ENCODE assay signal across 17 mouse cellular contexts in genomic region chr4:153439868-153440267, GRCm38 (mm10). TPM values are rescaled to one million over a fixed set of nuclear protein-coding genes. Genes with fewer than 3 reads are reported as not detected.
A peak's percentile ranks its signal among the peaks of the same experiment; 100 is the strongest.
DNase-seq lines count a peak whose midpoint lies in the region; ATAC-seq and TF ChIP-seq lines count a peak whose summit lies in the region.
"Had no signal": no experiment of that assay in that cellular context is flagged by ENCODE, and none has a peak within 500 bp of the region (broad histone marks: within the 10 kb centered on the region; RNA-seq: fewer than 3 reads in every experiment).

No protein-coding gene starts in this region.

- H3K9ac ChIP-seq in forebrain, postnatal 0 days, result peak overlapping the region; percentile 31; the same call in 1 of the 2 replicates
- no peak overlapping the region for H3K9ac ChIP-seq in forebrain, embryonic 16.5 days (replicated peaks; ENCODE audit: low read depth, low read length)
- H3K9ac ChIP-seq in neural tube, embryonic 13.5 days, result no peak overlapping the region
- no peak overlapping the region for H3K9ac ChIP-seq in midbrain, postnatal 0 days (replicated peaks; ENCODE audit: low read length, poor library complexity, severe bottlenecking)
- H3K9ac ChIP-seq: heart, embryonic 15.5 days; limb, embryonic 15.5 days; midbrain, embryonic 12.5 days had no signal

- H3K4me2 ChIP-seq in forebrain, postnatal 0 days (ENCODE audit: low read depth), result no peak overlapping the region
- no peak overlapping the region for H3K4me2 ChIP-seq in forebrain, embryonic 16.5 days (ENCODE audit: low read length)
- no peak overlapping the region for H3K4me2 ChIP-seq in neural tube, embryonic 13.5 days
- H3K4me2 ChIP-seq in midbrain, postnatal 0 days (ENCODE audit: low read depth, low read length, poor library complexity, severe bottlenecking), result no peak overlapping the region
- H3K4me2 ChIP-seq: heart, embryonic 15.5 days; limb, embryonic 15.5 days; midbrain, embryonic 12.5 days had no signal

- no peak overlapping the region for H3K4me3 ChIP-seq in forebrain, postnatal 0 days (ENCODE audit: low read depth, low read length)
- H3K4me3 ChIP-seq in forebrain, embryonic 16.5 days (replicated peaks; ENCODE audit: low read length), result no peak overlapping the region
- H3K4me3 ChIP-seq in neural tube, embryonic 13.5 days, result no peak overlapping the region
- H3K4me3 ChIP-seq in midbrain, postnatal 0 days (ENCODE audit: low read depth, low read length), result no peak overlapping the region
- H3K4me3 ChIP-seq: heart, embryonic 15.5 days; limb, embryonic 15.5 days; midbrain, embryonic 12.5 days had no signal

- H3K27ac ChIP-seq in forebrain, postnatal 0 days (ENCODE audit: low read depth, low read length), result peak overlapping the region; percentile 62
- no peak overlapping the region; the same call in 1 of the 2 replicates for H3K27ac ChIP-seq in forebrain, embryonic 16.5 days (ENCODE audit: low read length)
- H3K27ac ChIP-seq in neural tube, embryonic 13.5 days (replicated peaks), result 0 out of 2 replicates have a peak overlapping the region, but pooled peaks have one; percentile 34
- peak overlapping the region; percentile 48 for H3K27ac ChIP-seq in midbrain, postnatal 0 days (ENCODE audit: low read depth, low read length)
- H3K27ac ChIP-seq: heart, embryonic 15.5 days; limb, embryonic 15.5 days; midbrain, embryonic 12.5 days had no signal

- peak; percentile 42 for ATAC-seq in forebrain, postnatal 0 days
- ATAC-seq in forebrain, embryonic 16.5 days, result no peak
- ATAC-seq in neural tube, embryonic 13.5 days (ENCODE audit: low read depth), result no peak
- ATAC-seq in midbrain, postnatal 0 days (ENCODE audit: low FRiP score), result no peak
- ATAC-seq: intestine, embryonic 16.5 days had no signal

- TF ChIP-seq CTCF in forebrain, postnatal 0 days (IDR thresholded peaks at IDR 0.05; ENCODE audit: low read depth), result no peak
- TF ChIP-seq CTCF in midbrain, postnatal 0 days (IDR thresholded peaks at IDR 0.05), result no peak

- peaks cover 23% of the 10 kb centered on the region for H3K4me1 ChIP-seq in forebrain, postnatal 0 days (ENCODE audit: insufficient read depth)
- peaks cover 28% of the 10 kb centered on the region for H3K4me1 ChIP-seq in forebrain, embryonic 16.5 days (replicated peaks; ENCODE audit: control insufficient read depth, insufficient read depth, low read length)
- H3K4me1 ChIP-seq in neural tube, embryonic 13.5 days (replicated peaks), result peaks cover 65% of the 10 kb centered on the region
- peaks cover 30% of the 10 kb centered on the region for H3K4me1 ChIP-seq in midbrain, postnatal 0 days (ENCODE audit: insufficient read depth, low read length)
- H3K4me1 ChIP-seq: heart, embryonic 15.5 days had no signal

- no peaks in the 10 kb centered on the region for H3K9me3 ChIP-seq in forebrain, postnatal 0 days (ENCODE audit: low read length)
- H3K9me3 ChIP-seq in forebrain, embryonic 16.5 days (ENCODE audit: control insufficient read depth, low read length), result no peaks in the 10 kb centered on the region
- no peaks in the 10 kb centered on the region for H3K9me3 ChIP-seq in neural tube, embryonic 13.5 days
- no peaks in the 10 kb centered on the region for H3K9me3 ChIP-seq in midbrain, postnatal 0 days (ENCODE audit: low read length)
- H3K9me3 ChIP-seq: heart, embryonic 15.5 days; limb, embryonic 15.5 days; midbrain, embryonic 12.5 days had no signal

- H3K36me3 ChIP-seq in forebrain, postnatal 0 days (ENCODE audit: insufficient read depth), result no peaks in the 10 kb centered on the region
- no peaks in the 10 kb centered on the region for H3K36me3 ChIP-seq in forebrain, embryonic 16.5 days (ENCODE audit: control insufficient read depth, insufficient read depth)
- H3K36me3 ChIP-seq in neural tube, embryonic 13.5 days, result no peaks in the 10 kb centered on the region
- H3K36me3 ChIP-seq in midbrain, postnatal 0 days (ENCODE audit: insufficient read depth, low read length), result no peaks in the 10 kb centered on the region
- H3K36me3 ChIP-seq: heart, embryonic 15.5 days; limb, embryonic 15.5 days; midbrain, embryonic 12.5 days had no signal

- 54% methylated on average over 11 of the region's 11 CpGs for WGBS in forebrain, postnatal 0 days
- WGBS in forebrain, embryonic 16.5 days, result 71% methylated on average over 11 of the region's 11 CpGs
- WGBS in neural tube, embryonic 13.5 days, result 79% methylated on average over 11 of the region's 11 CpGs
- 64% methylated on average over 11 of the region's 11 CpGs for WGBS in midbrain, postnatal 0 days

- DNase-seq in forebrain, postnatal 0 days, result peak; percentile 58
- no peak for DNase-seq in neural tube, embryonic 10.5 days (ENCODE audit: extremely low spot score, low spot score)
- DNase-seq in midbrain, postnatal 0 days (ENCODE audit: low spot score), result no peak
- DNase-seq in kidney, postnatal 4 days, result no peak
- no peak for DNase-seq in retina, embryonic 14.5 days (ENCODE audit: low spot score)
- no peak for DNase-seq in MN1 (ENCODE audit: low spot score)
- DNase-seq: cerebellum, adult 11-12 months; kidney, postnatal 36 days; spleen, adult 18-20 months had no signal

- H3K27me3 ChIP-seq in forebrain, postnatal 0 days (ENCODE audit: insufficient read depth, low read length), result no peaks in the 10 kb centered on the region
- H3K27me3 ChIP-seq in forebrain, embryonic 16.5 days (replicated peaks; ENCODE audit: control insufficient read depth, insufficient read depth, low read length), result no peaks in the 10 kb centered on the region
- H3K27me3 ChIP-seq in neural tube, embryonic 13.5 days, result no peaks in the 10 kb centered on the region
- H3K27me3 ChIP-seq in midbrain, postnatal 0 days (ENCODE audit: insufficient read depth, low read length), result no peaks in the 10 kb centered on the region
- H3K27me3 ChIP-seq: limb, embryonic 15.5 days had no signal

RNA-seq across cellular contexts. Expression of gene Ajap1, which starts 42.7 kb away (rescaled TPM):
- total RNA-seq in forebrain, postnatal 0 days (2014; rRNA removed), result 26.5 and 40.4 TPM in 2 replicates
- polyA plus RNA-seq in forebrain, postnatal 0 days (2015; fragmentation: Nextera tagmentation; extraction: Ambion mirVana), result 15.9 and 22.9 TPM in 2 replicates
- polyA plus RNA-seq in forebrain, embryonic 16.5 days (2015; fragmentation: Nextera tagmentation; extraction: Ambion mirVana), result 3.2 and 4.5 TPM in 2 replicates
- polyA plus RNA-seq in neural tube, embryonic 13.5 days (2015; fragmentation: Nextera tagmentation; extraction: Ambion mirVana), result 27.0 and 27.1 TPM in 2 replicates
- 74.8 and 80.8 TPM in 2 replicates for total RNA-seq in midbrain, postnatal 0 days (2014; rRNA removed)
- polyA plus RNA-seq in midbrain, postnatal 0 days (2015; fragmentation: Nextera tagmentation; extraction: Ambion mirVana), result 29.5 and 33.7 TPM in 2 replicates
- total RNA-seq: granulocyte monocyte progenitor cell, adult 5-6 weeks; neutrophil, adult 5-6 weeks had no signal
